Mouse (Mus musculus) intestine, postnatal 0 days (tissue): ENCODE data around the gene Cyb5r3. TPM values are rescaled to one million over a fixed set of nuclear protein-coding genes. Genes with fewer than 3 reads are reported as not detected.
"Not testable (repeated sequence)": the region's sequence is repeated elsewhere in the genome, so short reads cannot be mapped to it uniquely, and the experiment has no call there.

ENCODE experiments used
- ATAC-seq: fragments of 200-750 bp; cut with Nextera tagmentation; 2 replicates; pipeline ENCODE4 v1.8.0; 2017; ENCODE audit warnings: mild to moderate bottlenecking, moderate TSS enrichment, moderate library complexity
- H3K27ac ChIP-seq: fragments of 300-500 bp; sonication (generic); 2 replicates; pipeline ENCODE4 v1.5.1; 2014; ENCODE audit warnings: mild to moderate bottlenecking, low read depth, low read length, moderate library complexity
- H3K27me3 ChIP-seq: fragments of 300-500 bp; sonication (generic); replicated peaks from 2 replicates; pipeline ENCODE4 v1.6.1; 2014; ENCODE audit warnings: low read length, mixed read lengths; ENCODE audit not compliant: control insufficient read depth, insufficient read depth
- H3K36me3 ChIP-seq: fragments of 300-500 bp; sonication (generic); 2 replicates; pipeline ENCODE4 v1.6.1; 2014; ENCODE audit warnings: mild to moderate bottlenecking, moderate library complexity; ENCODE audit not compliant: control insufficient read depth, insufficient read depth
- H3K4me1 ChIP-seq: fragments of 300-500 bp; sonication (generic); replicated peaks from 2 replicates; pipeline ENCODE4 v1.6.1; 2014; ENCODE audit warnings: antibody characterized with exemption, low read length, mixed read lengths; ENCODE audit not compliant: control insufficient read depth, insufficient read depth
- H3K4me2 ChIP-seq: fragments of 300-500 bp; sonication (generic); replicated peaks from 2 replicates; pipeline ENCODE4 v1.6.1; 2014; ENCODE audit warnings: low read depth, mild to moderate bottlenecking, moderate library complexity
- H3K4me3 ChIP-seq: fragments of 300-500 bp; sonication (generic); 2 replicates; pipeline ENCODE4 v1.5.1; 2014; ENCODE audit warnings: low read depth, low read length
- H3K9ac ChIP-seq: fragments of 300-500 bp; sonication (generic); 2 replicates; pipeline ENCODE4 v1.6.1; 2014; ENCODE audit warnings: mild to moderate bottlenecking, low read depth, low read length
- H3K9me3 ChIP-seq: fragments of 300-500 bp; sonication (generic); 2 replicates; pipeline ENCODE4 v1.6.1; 2016; ENCODE audit warnings: mixed run types; ENCODE audit not compliant: control insufficient read depth
- CTCF ChIP-seq: sonication (generic); IDR thresholded peaks from 2 replicates; pipeline ENCODE4 v1.5.1; 2016; ENCODE audit warnings: low read depth, mild to moderate bottlenecking, control low read depth, antibody characterized with exemption, moderate library complexity
- WGBS: fragments of 180-500 bp; shearing (Covaris S2); extraction: QIAGEN DNeasy Blood & Tissue Kit; methylation state at CpG from one replicate; pipeline ENCODE4 v1.1.7; 2014; 5-methylcytosine and 5-hydroxymethylcytosine counted together
- polyA plus RNA-seq: library from polyadenylated mRNA; unstranded; fragments of >200 nt; fragmentation: Nextera tagmentation; extraction: Ambion mirVana; gene quantifications from 2 replicates; pipeline ENCODE4 v1.2.1, GENCODE M21; 2015

Cyb5r3 gene
- polyA plus RNA-seq, 1 experiment from 2014 or later: 117 TPM

GRCm38 (mm10) chr15:83148395-83148794 lies 24.0 kb downstream of the Cyb5r3 start:
- Histone ChIP-seq H3K4me3 (peak overlapping the region; percentile 90), H3K36me3 (peaks cover 15% of the 10 kb centered on the region), H3K27me3 (no peaks in the 10 kb centered on the region), H3K9ac (peak overlapping the region; percentile 96), H3K4me1 (no peaks in the 10 kb centered on the region), H3K27ac (peak overlapping the region; percentile 99), H3K9me3 (no peaks in the 10 kb centered on the region), H3K4me2 (peak overlapping the region; percentile 77)
- TF ChIP-seq CTCF: no peak
- 2% methylated on average over 21 of the region's 21 CpGs for WGBS
- ATAC-seq: no peak

GRCm38 (mm10) chr15:83145541-83145940 lies 26.9 kb downstream of the Cyb5r3 start:
- WGBS: 71% methylated on average over 6 of the region's 6 CpGs

GRCm38 (mm10) chr15:83142861-83143260 lies 29.5 kb downstream of the Cyb5r3 start:
- Histone ChIP-seq H3K36me3 (peaks cover 16% of the 10 kb centered on the region), H3K9me3 (no peaks in the 10 kb centered on the region), H3K27ac (no peak overlapping the region), H3K9ac (no peak overlapping the region; the same call in 1 of the 2 replicates), H3K4me2 (no peak overlapping the region), H3K4me3 (no peak overlapping the region), H3K27me3 (no peaks in the 10 kb centered on the region), H3K4me1 (no peaks in the 10 kb centered on the region)
- no peak for TF ChIP-seq CTCF
- no peak for ATAC-seq
- WGBS: 32% methylated on average over 5 of the region's 5 CpGs

More at GRCm38 (mm10) chr15:83145541-83145940, 26.9 kb downstream of the Cyb5r3 start:
- Histone ChIP-seq H3K9ac (no peak overlapping the region), H3K4me1 (no peaks in the 10 kb centered on the region), H3K4me2 (no peak overlapping the region), H3K9me3 (no peaks in the 10 kb centered on the region), H3K36me3 (peaks cover 9% of the 10 kb centered on the region), H3K27me3 (no peaks in the 10 kb centered on the region), H3K27ac (no peak overlapping the region), H3K4me3 (no peak overlapping the region)
- no peak for TF ChIP-seq CTCF
- ATAC-seq: no peak

- no peaks in the 10 kb centered on the region for H3K4me1 ChIP-seq
- no peaks in the 10 kb centered on the region for H3K9me3 ChIP-seq
- H3K27ac ChIP-seq: no peak overlapping the region
- H3K4me3 ChIP-seq: no peak overlapping the region
- no peak overlapping the region for H3K4me2 ChIP-seq
- no peaks in the 10 kb centered on the region for H3K27me3 ChIP-seq
- 49% methylated on average over 2 of the region's 2 CpGs for WGBS
- no peak for TF ChIP-seq CTCF
- no peak overlapping the region for H3K9ac ChIP-seq
- H3K36me3 ChIP-seq: peaks cover 76% of the 10 kb centered on the region
- ATAC-seq: no peak
These were observed 36.7 kb downstream of the Cyb5r3 start for GRCm38 (mm10) chr15:83135654-83136053.

GRCm38 (mm10) chr15:83134671-83135070 lies 37.7 kb downstream of the Cyb5r3 start:
- Histone ChIP-seq H3K4me2 (no peak overlapping the region), H3K4me1 (no peaks in the 10 kb centered on the region), H3K36me3 (peaks cover 86% of the 10 kb centered on the region), H3K27me3 (no peaks in the 10 kb centered on the region), H3K9me3 (no peaks in the 10 kb centered on the region), H3K9ac (no peak overlapping the region), H3K27ac (no peak overlapping the region), H3K4me3 (no peak overlapping the region)
- 91% methylated on average over 6 of the region's 6 CpGs for WGBS
- ATAC-seq: no peak
- no peak for TF ChIP-seq CTCF

- H3K4me3 ChIP-seq: no peak overlapping the region
- H3K9me3 ChIP-seq: no peaks in the 10 kb centered on the region
- H3K9ac ChIP-seq: no peak overlapping the region
- WGBS: 78% methylated on average over 7 of the region's 7 CpGs
- no peak overlapping the region for H3K4me2 ChIP-seq
- H3K27ac ChIP-seq: no peak overlapping the region
- H3K4me1 ChIP-seq: no peaks in the 10 kb centered on the region
- ATAC-seq: no peak
- H3K27me3 ChIP-seq: no peaks in the 10 kb centered on the region
- no peak for TF ChIP-seq CTCF
- peaks cover 90% of the 10 kb centered on the region for H3K36me3 ChIP-seq
These were observed 42.7 kb downstream of the Cyb5r3 start for GRCm38 (mm10) chr15:83129530-83130231.

- H3K36me3 ChIP-seq: peaks cover 65% of the 10 kb centered on the region
- WGBS: 73% methylated on average over 3 of the region's 3 CpGs
- not testable (repeated sequence) for H3K4me1 ChIP-seq, H3K9me3 ChIP-seq, ATAC-seq, H3K27ac ChIP-seq, H3K4me2 ChIP-seq, H3K27me3 ChIP-seq, H3K9ac ChIP-seq, H3K4me3 ChIP-seq
These were observed 45.4 kb downstream of the Cyb5r3 start for GRCm38 (mm10) chr15:83127037-83127436.
